Mouse (Mus musculus) heart, embryonic 13.5 days (tissue): ENCODE data around the gene Gm43720. TPM values are rescaled to one million over a fixed set of nuclear protein-coding genes. Genes with fewer than 3 reads are reported as not detected.
A peak's percentile ranks its signal among the peaks of the same experiment; 100 is the strongest.

Experiments used
- ATAC-seq: fragments of 200-750 bp; cut with Nextera tagmentation; 2 replicates; pipeline ENCODE4 v1.8.0; 2017; ENCODE audit warnings: moderate TSS enrichment; ENCODE audit not compliant: insufficient number of reproducible peaks, low FRiP score, low TSS enrichment; ENCODE audit errors: extremely low read depth
- H3K27ac ChIP-seq: fragments of 300-500 bp; sonication (generic); replicated peaks from 2 replicates; pipeline ENCODE4 v1.5.1; 2015; ENCODE audit warnings: moderate library complexity, mild to moderate bottlenecking, inconsistent platforms
- H3K27me3 ChIP-seq: fragments of 300-500 bp; sonication (generic); replicated peaks from 2 replicates; pipeline ENCODE4 v1.6.1; 2015; ENCODE audit warnings: mild to moderate bottlenecking, inconsistent platforms
- H3K36me3 ChIP-seq: fragments of 300-500 bp; sonication (generic); 2 replicates; pipeline ENCODE4 v1.6.1; 2015; ENCODE audit warnings: mild to moderate bottlenecking, inconsistent platforms
- H3K4me1 ChIP-seq: fragments of 300-500 bp; sonication (generic); 2 replicates; pipeline ENCODE4 v1.6.1; 2015; ENCODE audit warnings: inconsistent platforms
- H3K4me2 ChIP-seq: fragments of 300-500 bp; sonication (generic); 2 replicates; pipeline ENCODE4 v1.6.1; 2015; ENCODE audit warnings: inconsistent platforms, mild to moderate bottlenecking, moderate library complexity
- H3K4me3 ChIP-seq: fragments of 300-500 bp; sonication (generic); 2 replicates; pipeline ENCODE4 v1.5.1; 2015; ENCODE audit warnings: moderate library complexity, mild to moderate bottlenecking, inconsistent platforms
- H3K9ac ChIP-seq: fragments of 300-500 bp; sonication (generic); 2 replicates; pipeline ENCODE4 v1.6.1; 2015; ENCODE audit warnings: inconsistent platforms, mild to moderate bottlenecking, moderate library complexity
- H3K9me3 ChIP-seq: fragments of 300-500 bp; sonication (generic); 2 replicates; pipeline ENCODE4 v1.6.1; 2016; ENCODE audit warnings: inconsistent platforms
- WGBS: fragments of 180-500 bp; shearing (Covaris S2); methylation state at CpG from one replicate; pipeline ENCODE4 v1.1.7; 2015; ENCODE audit warnings: mixed read lengths; 5-methylcytosine and 5-hydroxymethylcytosine counted together
- polyA plus RNA-seq: library from polyadenylated mRNA; unstranded; fragments of >200 nt; fragmentation: Nextera tagmentation; extraction: Ambion mirVana; gene quantifications from 2 replicates; pipeline ENCODE4 v1.2.1, GENCODE M21; 2015

Gm43720 gene
- polyA plus RNA-seq, 1 experiment from 2014 or later = 0.04 TPM

- Histone ChIP-seq H3K9me3 (peaks cover 2% of the 10 kb centered on the region; the same call in 1 of the 2 replicates), H3K36me3 (peaks cover 13% of the 10 kb centered on the region; the same call in 1 of the 2 replicates), H3K27me3 (peaks cover 40% of the 10 kb centered on the region), H3K4me1 (peaks cover 35% of the 10 kb centered on the region), H3K27ac (no peak overlapping the region), H3K4me3 (peak overlapping the region; percentile 38), H3K4me2 (peak overlapping the region; percentile 63), H3K9ac (peak overlapping the region; percentile 64)
- 32% methylated on average over 41 of the region's 41 CpGs for WGBS
- no peak for ATAC-seq
These were observed 4.3 kb downstream of the Gm43720 start for GRCm38 (mm10) chr5:138275216-138276050.

DNA sequence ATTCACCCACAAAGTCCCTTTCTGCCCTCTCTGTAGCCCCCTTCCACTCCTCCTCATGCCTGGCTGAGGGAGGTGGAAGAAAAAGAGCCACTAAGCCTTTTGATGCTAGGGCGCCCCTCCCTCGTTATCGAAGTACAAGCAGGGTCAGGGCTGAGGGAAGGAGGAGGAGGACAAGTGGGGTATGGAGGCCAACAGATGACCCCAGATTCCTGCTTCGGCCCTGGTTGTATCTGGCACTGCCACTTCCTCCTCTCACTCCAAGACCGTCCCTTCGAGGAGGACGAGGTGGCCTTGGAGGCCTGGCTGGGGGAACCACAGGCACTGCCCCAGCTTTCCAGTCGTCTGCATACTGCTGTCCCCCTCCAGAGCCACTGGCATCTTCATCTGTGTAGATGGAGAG, 5.6 kb downstream of the Gm43720 start:
- peaks cover 28% of the 10 kb centered on the region for H3K4me1 ChIP-seq
- no peak overlapping the region for H3K9ac ChIP-seq
- H3K27ac ChIP-seq = no peak overlapping the region
- peaks cover 13% of the 10 kb centered on the region; the same call in 1 of the 2 replicates for H3K36me3 ChIP-seq
- 65% methylated on average over 8 of the region's 8 CpGs for WGBS
- ATAC-seq = no peak
- no peaks in the 10 kb centered on the region for H3K9me3 ChIP-seq
- H3K4me2 ChIP-seq = no peak overlapping the region
- H3K27me3 ChIP-seq = peaks cover 45% of the 10 kb centered on the region
- no peak overlapping the region for H3K4me3 ChIP-seq

DNA sequence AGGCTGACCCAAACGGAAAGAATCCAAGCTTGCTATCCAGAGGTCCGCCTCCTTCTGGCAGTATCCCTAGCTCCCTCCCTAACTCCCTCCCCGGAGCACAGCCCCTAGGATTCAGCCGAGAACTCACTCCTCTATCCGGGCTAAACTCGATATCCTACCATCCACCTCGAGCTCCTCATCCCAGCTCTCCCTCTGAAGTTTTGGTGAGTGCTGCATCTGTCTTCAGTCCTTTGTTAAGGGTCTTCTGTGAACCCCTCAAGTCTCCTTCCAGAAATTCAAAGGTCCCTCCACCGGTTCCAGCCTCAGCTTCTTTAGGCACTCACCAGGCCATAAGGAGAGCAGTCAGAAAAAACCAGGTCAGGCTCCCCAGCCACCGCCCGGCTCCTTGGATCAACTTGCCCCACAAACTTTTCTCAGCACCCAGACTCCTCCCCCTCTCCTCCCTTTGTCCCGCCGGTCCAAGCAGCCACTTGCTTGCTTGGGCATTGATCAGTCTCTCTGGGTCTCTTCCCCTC, 7.3 kb downstream of the Gm43720 start, which contains the start of gene Gal3st4:
Gal3st4 (minus strand) TSS at position 432 of the 515 bp plus-strand sequence.
- H3K4me2 ChIP-seq = peak within 1 kb of the TSS; percentile 58
- H3K27me3 ChIP-seq = peaks cover 45% of the 10 kb centered on the region
- ATAC-seq = no peak
- WGBS = 1% methylated on average over 12 of the region's 12 CpGs
- H3K9ac ChIP-seq = peak within 1 kb of the TSS; percentile 67
- peak within 1 kb of the TSS; percentile 31 for H3K4me3 ChIP-seq
- H3K9me3 ChIP-seq = no peaks in the 10 kb centered on the region
- peaks cover 23% of the 10 kb centered on the region for H3K4me1 ChIP-seq
- peaks cover 7% of the 10 kb centered on the region; the same call in 1 of the 2 replicates for H3K36me3 ChIP-seq
- no peak within 1 kb of the TSS for H3K27ac ChIP-seq

GRCm38 (mm10) chr5:138271232-138271631, 8.5 kb downstream of the Gm43720 start:
- H3K9me3 ChIP-seq = no peaks in the 10 kb centered on the region
- H3K4me1 ChIP-seq = peaks cover 23% of the 10 kb centered on the region
- peaks cover 10% of the 10 kb centered on the region for H3K36me3 ChIP-seq
- no peak overlapping the region for H3K4me3 ChIP-seq
- H3K9ac ChIP-seq = no peak overlapping the region; the same call in 1 of the 2 replicates
- peaks cover 41% of the 10 kb centered on the region for H3K27me3 ChIP-seq
- ATAC-seq = no peak
- H3K4me2 ChIP-seq = no peak overlapping the region
- no peak overlapping the region for H3K27ac ChIP-seq
- WGBS = 44% methylated on average over 3 of the region's 3 CpGs

DNA sequence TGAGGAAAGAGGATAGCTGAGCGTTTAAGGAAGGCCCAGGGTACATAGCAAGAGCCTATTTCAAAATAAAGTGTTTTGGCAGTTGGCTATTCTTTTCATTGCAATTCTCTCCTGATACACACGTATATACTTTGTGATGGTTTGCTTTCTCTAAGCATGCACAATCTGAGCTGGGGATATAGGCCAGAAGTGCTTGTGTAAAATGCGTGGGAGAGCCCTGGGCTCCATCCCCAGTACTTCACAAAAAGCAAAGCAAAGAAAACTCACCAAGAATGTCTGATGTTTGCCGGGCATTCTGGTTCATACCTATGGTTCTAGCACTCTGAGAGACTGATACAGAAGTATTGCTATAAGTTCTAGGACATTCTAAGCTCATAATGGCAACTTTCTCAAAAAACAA, 10.8 kb downstream of the Gm43720 start:
- 63% methylated on average over 4 of the region's 4 CpGs for WGBS
- no peak for ATAC-seq
- H3K27ac ChIP-seq = no peak overlapping the region
- peaks cover 31% of the 10 kb centered on the region for H3K27me3 ChIP-seq
- no peak overlapping the region for H3K9ac ChIP-seq
- H3K4me2 ChIP-seq = no peak overlapping the region
- H3K36me3 ChIP-seq = peaks cover 13% of the 10 kb centered on the region
- no peaks in the 10 kb centered on the region for H3K9me3 ChIP-seq
- H3K4me1 ChIP-seq = peaks cover 20% of the 10 kb centered on the region
- no peak overlapping the region for H3K4me3 ChIP-seq

- 86% methylated on average over 3 of the region's 3 CpGs for WGBS
- no peak overlapping the region for H3K4me3 ChIP-seq
- no peak overlapping the region for H3K4me2 ChIP-seq
- peaks cover 22% of the 10 kb centered on the region for H3K27me3 ChIP-seq
- no peak for ATAC-seq
- peaks cover 13% of the 10 kb centered on the region for H3K36me3 ChIP-seq
- H3K4me1 ChIP-seq = peaks cover 25% of the 10 kb centered on the region
- H3K9me3 ChIP-seq = no peaks in the 10 kb centered on the region
- H3K9ac ChIP-seq = no peak overlapping the region
- H3K27ac ChIP-seq = no peak overlapping the region
These were observed 12.6 kb downstream of the Gm43720 start for GRCm38 (mm10) chr5:138267114-138267513.

DNA sequence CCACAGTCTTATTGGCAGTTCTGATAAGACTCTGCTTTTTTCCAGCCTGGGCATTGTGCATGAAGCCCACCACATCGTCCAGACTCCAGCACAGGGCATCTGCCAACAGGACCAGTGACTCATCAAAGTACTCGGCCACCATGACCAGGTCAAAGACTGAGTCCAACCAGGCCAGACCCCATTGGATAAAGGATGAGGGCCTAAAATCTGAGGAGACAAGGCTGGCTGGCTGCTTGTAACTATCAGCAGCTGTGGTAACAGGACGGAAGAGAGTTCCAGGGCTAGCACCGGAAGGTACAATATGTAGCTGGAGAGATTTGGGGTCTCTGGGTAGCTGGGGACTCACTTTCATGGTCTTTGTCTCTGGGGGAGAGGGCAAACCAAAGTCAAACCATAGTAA, 14.0 kb downstream of the Gm43720 start:
- Histone ChIP-seq H3K4me2 (no peak overlapping the region), H3K9me3 (no peaks in the 10 kb centered on the region), H3K4me1 (peaks cover 31% of the 10 kb centered on the region), H3K4me3 (no peak overlapping the region), H3K9ac (no peak overlapping the region), H3K27me3 (peaks cover 8% of the 10 kb centered on the region), H3K36me3 (peaks cover 25% of the 10 kb centered on the region), H3K27ac (no peak overlapping the region)
- 83% methylated on average over 4 of the region's 4 CpGs for WGBS
- no peak for ATAC-seq

DNA sequence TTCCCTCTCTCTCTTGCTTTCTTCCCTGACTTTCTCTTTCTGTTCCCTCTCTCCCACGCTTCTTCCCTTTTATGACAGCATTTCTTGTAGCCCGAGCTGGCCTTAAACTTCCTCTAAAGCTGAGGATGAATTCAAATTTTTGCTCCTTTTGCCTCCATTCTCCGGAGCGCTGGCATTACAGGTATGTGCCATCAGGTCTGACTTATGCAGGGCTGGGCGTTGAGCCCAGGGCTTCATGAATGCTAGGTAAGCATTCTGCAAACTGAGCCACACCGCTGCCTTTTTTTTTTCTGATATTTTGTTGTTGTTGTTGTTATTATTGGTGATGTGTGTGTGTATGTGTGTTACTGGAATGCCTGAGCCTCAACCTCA, 15.6 kb downstream of the Gm43720 start:
- H3K27ac ChIP-seq = 0 out of 2 replicates have a peak overlapping the region, but pooled peaks have one; percentile 79
- H3K4me3 ChIP-seq = peak overlapping the region; percentile 92
- WGBS = 10% methylated on average over 6 of the region's 6 CpGs
- H3K4me1 ChIP-seq = peaks cover 46% of the 10 kb centered on the region
- H3K4me2 ChIP-seq = peak overlapping the region; percentile 83
- peaks cover 40% of the 10 kb centered on the region for H3K36me3 ChIP-seq
- no peaks in the 10 kb centered on the region for H3K27me3 ChIP-seq
- H3K9ac ChIP-seq = peak overlapping the region; percentile 97
- no peaks in the 10 kb centered on the region for H3K9me3 ChIP-seq
- no peak for ATAC-seq

- no peaks in the 10 kb centered on the region for H3K9me3 ChIP-seq
- peak within 1 kb of the TSS; percentile 83 for H3K4me2 ChIP-seq
- peaks cover 46% of the 10 kb centered on the region for H3K36me3 ChIP-seq
- H3K9ac ChIP-seq = peak within 1 kb of the TSS; percentile 97
- H3K27ac ChIP-seq = peak within 1 kb of the TSS; percentile 79
- under 1% methylated on average over 69 of the region's 71 CpGs for WGBS
- peaks cover 53% of the 10 kb centered on the region for H3K4me1 ChIP-seq
- peak; percentile 73 for ATAC-seq
- peak within 1 kb of the TSS; percentile 92 for H3K4me3 ChIP-seq
- H3K27me3 ChIP-seq = no peaks in the 10 kb centered on the region
These were observed 16.2 kb downstream of the Gm43720 start, which contains the start of gene BC037034 for GRCm38 (mm10) chr5:138263260-138264206. BC037034 (minus strand) TSS chr5:138264033.

DNA sequence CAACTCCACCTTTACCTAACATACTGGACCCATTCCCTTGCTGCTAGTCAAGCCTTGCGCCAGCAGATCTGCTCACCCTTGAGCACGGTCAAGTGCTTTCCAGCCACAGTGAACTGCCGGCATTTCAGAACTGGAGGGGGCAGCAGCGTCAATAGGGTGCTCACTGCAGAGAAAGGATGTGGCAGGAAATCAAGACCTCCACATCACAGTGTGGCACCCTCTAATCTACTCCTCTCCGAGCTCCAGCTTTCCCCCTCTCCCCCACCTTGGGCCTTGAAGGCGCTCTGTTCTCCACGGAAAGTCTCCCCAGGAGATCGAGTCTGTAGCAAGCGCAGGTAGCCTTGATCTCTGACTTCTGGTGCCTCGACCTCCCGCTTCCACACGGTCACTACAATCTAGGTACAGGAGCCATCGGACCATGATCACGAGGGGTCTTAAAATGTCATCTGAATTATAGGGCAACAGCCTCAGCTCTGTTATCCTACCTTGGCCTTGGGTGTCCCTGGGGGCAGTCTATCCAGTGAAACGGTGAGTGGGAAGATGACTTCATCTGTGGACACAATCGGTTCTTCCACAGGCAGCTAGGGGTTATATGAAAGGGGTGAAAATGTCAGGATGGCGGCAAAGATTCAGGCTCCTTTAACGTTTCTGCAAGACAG, 17.0 kb downstream of the Gm43720 start:
- Histone ChIP-seq H3K27me3 (no peaks in the 10 kb centered on the region), H3K9me3 (no peaks in the 10 kb centered on the region), H3K36me3 (peaks cover 50% of the 10 kb centered on the region), H3K27ac (no peak overlapping the region), H3K4me1 (peaks cover 58% of the 10 kb centered on the region), H3K4me3 (peak overlapping the region; percentile 92), H3K9ac (peak overlapping the region; percentile 97), H3K4me2 (peak overlapping the region; percentile 83)
- 55% methylated on average over 18 of the region's 18 CpGs for WGBS
- no peak for ATAC-seq
